Mouse (Mus musculus): ENCODE results near the gene Dazap2. TPM values are rescaled to one million over a fixed set of nuclear protein-coding genes. Genes with fewer than 3 reads are reported as not detected.

Dazap2 gene
- total and polyA plus RNA-seq, 3 experiments: 56.0 to 213 (median 159) TPM

GRCm38 (mm10) chr15:100670004-100670403, 54.9 kb downstream of the Dazap2 start:
- Histone ChIP-seq H3K4me2 (ENCODE audit: insufficient read depth, low read depth, poor library complexity, severe bottlenecking) (peak overlapping the region; percentile 94), H3K27ac (ENCODE audit: insufficient read depth, low read depth) (peak overlapping the region; percentile 90), H3K4me1 (ENCODE audit: control insufficient read depth in 1 of 2, insufficient read depth in 2 of 2) (peaks cover 16 to 83% of the 10 kb centered on the region in 2 experiments), H3K9ac (ENCODE audit: insufficient read depth, low read depth) (peak overlapping the region; percentile 85), H3K36me3 (replicated peaks in 1 of 2; ENCODE audit: control insufficient read depth in 1 of 2, insufficient read depth in 1 of 2, low read length in 1 of 2) (no peaks in the 10 kb centered on the region), H3K9me3 (replicated peaks; ENCODE audit: low read length) (no peaks in the 10 kb centered on the region), H3K4me3 (replicated peaks in 1 of 3; ENCODE audit: low read depth in 2 of 3, low read length in 2 of 3, poor library complexity in 1 of 3) (peak overlapping the region; percentile 61 to 96 (median 84)), H3K27me3 (replicated peaks) (no peaks in the 10 kb centered on the region), H3K79me2 (replicated peaks; ENCODE audit: control insufficient read depth, extremely low read depth, insufficient read depth, poor library complexity, severe bottlenecking) (peaks cover 40% of the 10 kb centered on the region)
- TF ChIP-seq ETS1 (conservative IDR thresholded peaks at IDR 0.05; ENCODE audit: low read depth, low read length): peak; percentile 73
- no peak for TF ChIP-seq CHD1 (IDR thresholded peaks at IDR 0.05; ENCODE audit: low read depth, low read length)
- no peak for TF ChIP-seq UBTF (IDR thresholded peaks at IDR 0.05; ENCODE audit: low read depth, low read length)
- no peak for TF ChIP-seq POLR2AphosphoS2 (IDR thresholded peaks at IDR 0.05; ENCODE audit: low read depth, low read length)
- peak; percentile 84; the same call in 1 of the 2 replicates for TF ChIP-seq MAZ (IDR thresholded peaks at IDR 0.05; ENCODE audit: low read depth, low read length)
- no peak for TF ChIP-seq E2F4 (IDR thresholded peaks at IDR 0.05; ENCODE audit: insufficient replicate concordance, low read depth, low read length)
- TF ChIP-seq KAT2A (IDR thresholded peaks at IDR 0.05; ENCODE audit: insufficient replicate concordance, low read length): no peak
- no peak for TF ChIP-seq ZNF384 (IDR thresholded peaks at IDR 0.05; ENCODE audit: low read depth, low read length)
- 0 out of 2 replicates have a peak, but pooled peaks have one; percentile 15 for TF ChIP-seq MAFK (IDR thresholded peaks at IDR 0.05; ENCODE audit: insufficient replicate concordance, low read length)
- TF ChIP-seq IRF4 (IDR thresholded peaks at IDR 0.05; ENCODE audit: low read depth, low read length): peak; percentile 58; the same call in 1 of the 2 replicates
- TF ChIP-seq MYC (IDR thresholded peaks at IDR 0.05; ENCODE audit: low read depth, low read length): 0 out of 2 replicates have a peak, but pooled peaks have one; percentile 62
- no peak for TF ChIP-seq PAX5 (IDR thresholded peaks at IDR 0.05; ENCODE audit: low read length)
- peak; percentile 91 for TF ChIP-seq JUN (IDR thresholded peaks at IDR 0.05; ENCODE audit: insufficient read depth, low read depth, low read length)
- peak; percentile 92 for TF ChIP-seq CHD2 (IDR thresholded peaks at IDR 0.05; ENCODE audit: low read length)
- peak; percentile 34; the same call in 1 of the 2 replicates for TF ChIP-seq HCFC1 (IDR thresholded peaks at IDR 0.05; ENCODE audit: low read depth, low read length)
- TF ChIP-seq TCF12 (IDR thresholded peaks at IDR 0.05; ENCODE audit: low read depth, low read length): 0 out of 2 replicates have a peak, but pooled peaks have one; percentile 36
- peak; percentile 60; the same call in 1 of the 2 replicates for TF ChIP-seq MEF2A (IDR thresholded peaks at IDR 0.05; ENCODE audit: borderline replicate concordance, low read depth, low read length)
- TF ChIP-seq GABPA (IDR thresholded peaks at IDR 0.05; ENCODE audit: insufficient replicate concordance, low read depth, low read length): no peak
- no peak for TF ChIP-seq NRF1 (IDR thresholded peaks at IDR 0.05; ENCODE audit: low read depth, low read length)
- peak; percentile 65; the same call in 1 of the 2 replicates for TF ChIP-seq EP300 (IDR thresholded peaks at IDR 0.05; ENCODE audit: low read length)
- no peak for TF ChIP-seq POLR2A (IDR thresholded peaks at IDR 0.05; ENCODE audit: low read depth, low read length)
- TF ChIP-seq JUND (conservative IDR thresholded peaks at IDR 0.05; ENCODE audit: low read depth, low read length): peak; percentile 96
- TF ChIP-seq USF2 (conservative IDR thresholded peaks at IDR 0.05; ENCODE audit: low read depth, low read length): no peak
- TF ChIP-seq BHLHE40 (IDR thresholded peaks at IDR 0.05; ENCODE audit: low read depth, low read length): 0 out of 2 replicates have a peak, but pooled peaks have one; percentile 43
- no peak for TF ChIP-seq USF1 (IDR thresholded peaks at IDR 0.05; ENCODE audit: low read depth, low read length)
- peak; percentile 18; the same call in 1 of the 2 replicates for TF ChIP-seq ELF1 (IDR thresholded peaks at IDR 0.05; ENCODE audit: low read depth, low read length)
- TF ChIP-seq SIN3A (IDR thresholded peaks at IDR 0.05; ENCODE audit: low read length): peak; percentile 50; the same call in 1 of the 2 replicates
- TF ChIP-seq ZMIZ1 (IDR thresholded peaks at IDR 0.05; ENCODE audit: low read depth, low read length): no peak
- TF ChIP-seq RCOR1 (conservative IDR thresholded peaks at IDR 0.05; ENCODE audit: low read depth, low read length): no peak
- TF ChIP-seq SMC3 (IDR thresholded peaks at IDR 0.05; ENCODE audit: low read depth, low read length): peak; percentile 29; the same call in 1 of the 2 replicates
- TF ChIP-seq TBP (conservative IDR thresholded peaks at IDR 0.05; ENCODE audit: low read depth, low read length): peak; percentile 97
- TF ChIP-seq MXI1 (IDR thresholded peaks at IDR 0.05; ENCODE audit: low read depth, low read length): peak; percentile 52; the same call in 1 of the 2 replicates
- no peak; the same call in 1 of the 2 replicates for TF ChIP-seq RAD21 (IDR thresholded peaks at IDR 0.05; ENCODE audit: low read depth, low read length)
- peak; percentile 94 for DNase-seq (ENCODE audit: extremely low read depth)
- dilution Hi-C loops (cut with MboI; ENCODE audit: extremely low pct_ligation_motif_present, extremely low pct_unique_long_range_greater_than_20kb, low sequenced_read_pairs) (no loop called here), in situ Hi-C loops (cut with MboI; ENCODE audit: low pct_ligation_motif_present, low pct_unique_long_range_greater_than_20kb, low sequenced_read_pairs) (loop anchor here (10.0 kb wide), 1 partner anchor 135 kb away; no protein-coding TSS in a partner anchor)
